Mouse (Mus musculus) brain, embryonic 18.5 days (tissue): ENCODE results near the gene Mipep.

ENCODE experiments used
- DNase-seq: peaks from one replicate; pipeline ENCODE4 v3.0.0-alpha.2; 2012; ENCODE audit warnings: low read depth, low spot score

Gene Mipep

DNA sequence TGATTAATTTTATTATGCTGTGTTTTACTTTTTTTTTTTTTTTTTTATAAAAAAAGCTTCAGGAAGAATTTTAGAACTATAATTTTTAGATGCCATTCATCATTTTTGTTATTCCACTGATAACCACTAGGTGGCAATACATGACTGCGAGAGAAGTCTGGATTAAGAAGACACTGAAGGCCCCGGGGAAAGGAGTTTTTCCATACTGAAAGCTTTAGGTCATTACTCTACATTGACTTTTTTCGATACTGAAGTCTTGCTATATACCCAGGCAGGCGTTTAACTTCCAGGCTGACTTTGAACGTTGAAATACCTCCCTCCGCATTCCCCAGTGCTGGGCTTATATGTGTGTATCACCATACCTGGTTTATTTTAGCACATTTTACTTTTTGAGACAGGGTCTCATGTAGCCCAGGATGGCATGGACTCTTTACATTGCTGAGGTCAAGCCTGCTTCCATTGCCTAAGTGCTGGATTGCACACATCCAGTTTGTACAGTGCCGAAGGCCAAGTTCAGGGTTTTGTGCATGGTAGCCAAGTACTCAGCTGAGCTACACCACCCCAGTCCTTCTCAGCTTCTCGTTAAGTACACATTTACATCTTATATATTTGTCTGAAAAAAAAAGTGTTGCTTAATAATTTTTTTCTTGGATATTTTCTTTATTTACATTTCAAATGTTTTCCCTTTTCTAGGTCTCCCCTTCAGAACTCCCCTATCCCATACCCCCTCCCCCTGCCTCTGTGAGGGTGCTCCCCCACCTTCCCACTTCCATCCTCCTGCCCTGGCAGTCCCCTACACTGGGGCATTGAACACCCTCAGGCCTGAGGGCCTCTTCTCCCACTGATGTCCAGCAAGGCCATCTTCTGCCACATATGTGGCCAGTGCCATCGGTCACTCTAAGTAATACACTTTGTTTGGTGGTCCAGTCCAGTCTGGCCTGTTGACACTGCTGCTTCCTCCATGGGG lies 15.7 kb downstream of the Mipep start:
- peak; percentile 52 for DNase-seq

DNA sequence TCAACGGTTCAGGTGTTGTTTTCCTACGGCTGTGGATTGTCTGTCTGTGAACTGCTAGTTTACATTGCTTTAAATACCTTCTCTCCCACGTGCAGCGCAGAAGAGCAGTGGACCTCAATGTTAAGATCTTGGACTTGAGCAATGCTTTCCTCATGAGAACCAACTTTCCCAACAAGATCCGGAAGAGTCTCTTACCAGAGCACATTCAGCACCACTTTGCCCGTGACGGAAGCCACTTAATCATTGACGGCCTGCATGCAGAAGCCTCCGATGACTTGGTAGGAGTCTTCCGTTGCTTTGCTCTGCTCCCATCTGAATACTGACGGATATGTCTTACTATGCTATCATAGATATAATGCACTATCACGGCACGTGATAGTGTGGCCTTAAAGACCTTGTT lies 17.7 kb downstream of the Mipep start:
- DNase-seq = no peak

DNA sequence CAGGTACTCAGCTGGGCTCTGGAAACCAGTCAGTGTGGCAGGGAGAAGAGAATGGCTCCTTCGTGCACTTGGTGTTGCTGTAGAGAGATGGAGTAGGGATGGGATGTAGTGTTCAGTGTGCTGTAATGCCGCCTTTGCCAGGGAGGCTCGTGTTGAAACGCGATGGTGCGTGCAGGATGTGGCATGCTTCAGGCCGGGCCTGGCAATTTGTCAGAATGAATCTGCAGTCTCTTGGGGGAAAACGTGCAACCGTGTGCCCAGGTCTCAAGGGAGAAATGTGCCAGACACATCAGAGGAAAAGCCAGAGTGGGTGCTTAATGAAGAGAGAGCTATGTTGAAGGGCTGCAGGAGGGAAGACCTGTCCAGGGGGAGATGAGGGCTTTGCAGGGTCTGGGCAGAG lies 20.6 kb downstream of the Mipep start:
- no peak for DNase-seq

DNA sequence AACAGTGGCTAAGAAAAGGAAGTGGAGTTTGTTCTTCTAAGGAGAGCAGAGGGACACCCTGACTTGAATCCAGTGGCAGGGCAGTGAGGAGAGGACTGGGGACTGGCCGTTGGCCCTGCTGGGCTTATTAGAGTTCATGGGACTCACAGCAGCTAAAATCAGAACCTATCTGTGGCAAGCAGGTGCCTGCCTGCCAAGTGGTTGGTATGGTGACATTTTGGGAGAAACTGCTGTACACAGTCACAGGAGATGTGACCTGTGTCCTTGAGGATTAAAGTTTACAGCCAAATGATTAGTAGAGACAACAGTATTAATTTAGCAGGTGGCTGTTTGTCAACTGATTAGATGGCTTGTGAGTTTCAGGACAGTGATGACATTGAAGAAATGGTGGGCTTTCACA lies 21.5 kb downstream of the Mipep start:
- DNase-seq = no peak

DNA sequence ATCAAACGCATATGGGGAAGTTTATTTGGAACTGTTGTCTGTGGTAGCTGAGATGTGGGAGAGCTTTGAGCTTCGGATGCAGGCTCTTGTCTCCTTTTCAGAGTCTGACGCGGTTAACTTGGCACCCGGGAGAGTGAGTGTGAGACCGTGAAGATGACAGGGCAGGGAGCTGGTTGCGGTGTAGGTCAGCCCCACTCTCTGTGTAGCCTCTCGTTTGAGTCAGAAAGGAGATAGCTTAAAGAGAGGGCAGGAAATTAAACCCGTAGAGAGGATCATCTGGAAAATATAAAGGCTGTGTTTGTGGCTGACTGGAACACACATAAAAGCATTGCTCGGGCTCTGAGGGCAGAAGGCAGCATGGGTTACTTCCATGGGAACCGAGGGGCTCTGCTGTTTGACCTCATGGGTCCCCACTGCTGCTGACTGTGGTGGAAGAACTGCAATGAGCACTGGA lies 22.5 kb downstream of the Mipep start:
- no peak for DNase-seq

DNA sequence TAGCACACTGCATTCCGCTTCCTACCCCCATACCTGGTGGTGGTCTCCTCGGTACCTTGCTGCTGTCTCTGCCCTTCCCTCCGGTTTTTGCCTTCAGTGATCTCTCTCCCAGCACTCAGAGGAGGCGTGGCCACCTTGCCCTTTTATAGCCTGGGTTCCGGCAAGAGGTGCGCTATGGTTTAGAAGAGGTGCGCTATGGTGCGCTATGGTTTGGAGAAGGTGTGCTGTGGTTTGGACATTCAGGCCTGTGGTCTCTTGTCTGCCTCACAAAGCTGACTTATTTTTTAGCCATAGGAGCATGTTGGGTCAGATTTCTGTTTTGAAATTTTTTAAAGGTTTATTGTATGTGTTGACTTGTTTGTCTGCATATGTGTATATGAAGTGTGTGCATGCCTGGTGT lies 25.5 kb downstream of the Mipep start:
- DNase-seq = no peak

DNA sequence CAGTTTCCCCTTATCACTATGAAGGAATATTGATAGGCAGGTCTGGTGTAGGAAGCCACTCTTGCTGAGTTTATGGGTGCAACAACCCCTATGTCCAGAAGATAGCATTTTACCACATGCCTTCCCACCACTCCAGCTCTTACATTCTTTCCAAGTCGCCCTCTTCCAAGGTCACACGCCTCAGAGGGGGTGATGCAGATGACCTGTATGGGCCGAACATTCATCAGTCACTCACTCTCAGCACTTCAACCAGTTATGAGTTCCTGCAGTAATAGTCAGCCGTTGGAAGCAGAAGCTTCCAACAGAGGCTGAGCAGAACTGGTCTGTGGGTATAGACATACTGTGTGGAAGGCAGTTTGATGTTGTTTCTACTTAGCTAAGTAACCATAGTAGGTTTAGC lies 27.2 kb downstream of the Mipep start:
- DNase-seq = no peak

DNA sequence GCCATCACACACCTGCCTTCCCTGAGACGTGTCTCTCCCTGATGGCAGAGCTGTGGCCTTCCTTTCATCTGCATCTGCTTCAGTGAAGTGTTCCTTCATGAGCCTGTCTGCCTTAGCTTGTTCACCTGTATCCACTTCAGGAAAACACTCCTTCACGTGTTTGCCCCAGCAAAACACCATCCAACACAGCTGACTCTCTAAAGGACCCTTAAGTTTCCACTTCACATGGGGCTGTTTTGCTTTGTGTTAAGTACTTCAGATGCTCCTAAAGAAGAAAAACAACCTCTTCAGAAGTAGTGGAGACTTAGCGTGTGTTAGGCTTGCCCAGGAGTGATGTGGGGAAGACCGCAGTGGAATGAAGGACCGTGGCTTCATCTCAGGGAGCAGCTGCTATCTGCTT lies 30.7 kb downstream of the Mipep start:
- no peak for DNase-seq

DNA sequence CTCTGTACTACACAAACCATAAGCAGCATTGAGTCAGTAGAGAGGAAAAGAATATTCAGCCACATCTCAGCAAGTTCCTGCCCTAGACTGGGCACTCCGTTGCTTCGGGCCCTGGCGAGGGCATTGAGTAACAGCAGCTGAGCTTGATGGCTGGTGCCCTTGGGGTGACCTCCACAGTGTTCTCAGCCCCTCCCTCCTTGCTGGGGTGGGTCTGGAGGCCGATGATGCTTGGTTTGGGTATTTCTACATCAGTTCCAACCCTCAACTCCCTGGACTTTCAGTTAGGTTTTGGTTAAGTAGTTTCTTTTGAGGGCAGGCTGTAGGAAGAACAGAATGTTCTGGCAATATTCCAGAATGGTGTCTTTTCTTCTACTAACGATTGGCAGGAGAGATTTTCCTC lies 33.7 kb downstream of the Mipep start:
- DNase-seq = no peak

DNA sequence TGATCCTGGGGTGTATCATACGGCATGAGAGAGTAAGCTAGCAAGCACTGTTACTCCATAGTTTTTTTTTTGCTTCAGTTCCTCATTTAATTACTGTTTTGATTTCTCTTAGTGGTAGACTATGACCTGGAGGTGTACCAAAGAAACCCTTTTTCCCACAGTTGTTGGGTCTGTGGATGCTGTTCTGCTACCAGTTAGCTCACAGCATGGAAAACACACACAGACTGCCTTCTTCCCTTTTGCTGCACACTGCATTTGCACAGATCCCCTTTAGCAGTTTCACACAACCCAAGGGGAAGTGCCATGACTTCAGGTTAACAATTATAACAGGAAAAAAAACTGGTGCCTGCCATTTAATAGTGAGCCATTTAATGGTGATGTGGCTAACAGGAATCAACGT lies 45.7 kb downstream of the Mipep start:
- no peak for DNase-seq

DNA sequence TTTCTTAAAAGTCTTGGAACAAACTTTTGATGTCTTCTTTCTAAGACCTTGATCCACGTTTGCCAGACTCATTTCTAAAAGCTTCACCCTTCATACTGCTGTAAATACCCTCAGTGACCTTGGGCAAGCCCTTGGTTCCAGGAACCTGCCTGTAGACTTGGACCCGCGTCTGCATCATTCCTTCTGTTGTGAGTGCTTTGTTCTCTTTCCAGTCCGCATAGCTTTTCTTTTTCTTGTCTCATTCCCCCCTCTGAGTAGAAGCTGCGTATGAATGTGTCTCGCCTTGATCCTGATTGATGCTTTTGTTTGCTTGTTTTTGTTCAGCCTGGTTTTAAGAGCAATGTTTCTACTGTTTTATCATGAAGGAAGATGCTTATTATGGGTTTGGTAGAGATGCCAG lies 52.3 kb downstream of the Mipep start:
- DNase-seq = no peak

DNA sequence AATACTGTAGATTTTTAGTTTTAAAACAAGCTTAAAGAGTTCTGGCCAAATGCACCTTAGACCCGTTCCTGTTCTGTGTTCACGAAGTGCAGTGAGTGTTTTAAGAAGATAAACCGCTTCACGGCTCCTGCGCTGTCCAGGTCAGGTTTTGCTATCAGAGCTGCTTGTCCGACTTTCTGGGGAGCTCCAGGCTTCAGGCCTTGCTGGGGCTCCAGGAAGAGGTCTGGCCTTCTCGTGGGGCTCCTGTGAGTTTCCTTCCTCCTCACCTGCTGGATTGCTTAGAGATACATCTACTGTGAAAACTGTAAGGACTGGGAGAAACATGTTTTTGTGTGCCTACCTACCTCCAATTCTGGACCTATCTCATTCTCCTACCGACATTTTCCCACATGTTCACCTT lies 55.3 kb downstream of the Mipep start:
- no peak for DNase-seq

DNA sequence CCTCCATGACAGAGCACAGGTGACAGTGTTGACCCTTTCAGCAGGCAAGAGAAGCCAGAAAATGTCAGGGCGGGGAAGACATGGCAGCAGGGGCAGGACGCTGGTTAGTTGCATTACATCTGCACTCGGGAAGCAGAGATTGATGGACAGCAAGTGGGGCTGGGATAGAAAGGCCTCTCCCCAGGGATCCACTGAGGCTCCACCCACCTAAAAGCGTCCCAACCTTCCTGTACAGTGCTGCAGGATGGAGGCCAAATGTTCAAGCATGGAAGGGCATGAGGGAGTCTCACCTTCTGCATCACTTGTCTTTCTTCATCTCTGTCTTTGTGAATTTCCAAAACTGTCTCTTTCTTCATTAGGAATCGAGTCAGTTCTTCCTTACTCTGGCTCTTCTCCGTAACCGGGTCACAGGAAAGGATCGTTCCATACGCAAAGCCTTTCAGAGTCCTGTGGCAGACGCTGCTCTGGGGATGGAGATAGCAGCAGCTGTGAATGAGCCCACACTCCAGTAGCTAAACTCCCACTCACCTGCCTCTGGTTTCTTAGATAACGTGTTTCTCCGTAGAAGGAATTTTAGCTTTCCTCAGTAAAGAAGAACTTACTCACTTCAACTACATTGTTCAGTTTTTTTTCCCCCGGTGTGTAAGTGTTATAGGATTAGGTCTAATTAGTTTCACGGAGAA lies 57.7 kb downstream of the Mipep start:
- DNase-seq = no peak

DNA sequence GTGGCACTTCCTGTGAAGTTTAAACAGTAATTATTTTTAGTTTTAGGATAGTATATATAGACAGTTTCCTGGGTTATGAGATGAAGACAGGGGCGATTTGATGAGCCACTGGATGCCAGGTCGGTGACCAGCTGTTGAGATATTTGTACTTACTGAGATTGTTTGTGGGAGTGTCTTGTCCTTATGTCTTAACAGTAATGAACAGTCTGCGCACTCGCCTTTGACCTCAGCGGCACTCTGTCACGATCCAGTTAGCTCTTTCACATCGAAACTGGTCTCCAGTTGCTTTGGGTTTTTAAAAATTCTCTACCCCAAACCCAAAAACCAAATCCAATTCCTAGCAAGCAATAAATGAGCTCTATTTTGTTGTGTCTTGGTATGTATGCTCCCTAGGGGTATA lies 59.2 kb downstream of the Mipep start:
- no peak for DNase-seq

DNA sequence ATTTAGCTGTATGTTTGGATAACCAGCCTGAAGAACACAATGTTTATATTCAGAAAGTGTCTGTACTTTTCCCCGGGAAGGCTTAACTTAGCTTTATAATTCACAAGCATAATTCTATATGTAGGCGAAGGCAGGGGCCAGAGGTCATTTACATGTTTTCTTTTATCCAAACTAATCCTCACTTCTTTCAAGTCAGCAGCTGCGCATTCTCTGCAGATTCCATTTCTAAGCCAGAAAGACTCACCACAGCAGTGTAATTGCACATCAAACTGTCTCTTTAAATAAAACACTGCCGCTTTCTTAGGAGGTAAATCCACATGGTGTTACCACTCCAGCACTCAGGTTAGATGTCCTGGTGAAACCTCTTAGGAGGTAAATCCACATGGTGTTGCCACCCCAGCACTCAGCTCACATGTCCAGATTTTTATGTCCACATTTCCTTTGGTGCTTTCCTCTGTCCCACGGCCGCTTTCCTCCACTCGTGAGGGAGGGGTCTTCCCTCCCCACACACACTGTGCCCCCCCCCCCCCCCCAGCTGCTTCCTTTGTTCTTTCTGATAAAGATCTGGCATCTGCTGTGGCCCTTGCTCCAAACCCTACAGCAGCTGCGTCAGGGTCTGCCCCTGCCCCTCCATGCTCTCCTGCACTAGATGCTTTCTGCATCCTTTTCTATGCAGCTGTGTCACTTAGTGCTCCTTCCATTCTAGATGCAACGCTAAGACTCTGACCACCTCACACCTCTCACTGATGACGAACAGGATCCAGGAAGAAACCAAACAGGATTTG lies 61.1 kb downstream of the Mipep start:
- no peak for DNase-seq

DNA sequence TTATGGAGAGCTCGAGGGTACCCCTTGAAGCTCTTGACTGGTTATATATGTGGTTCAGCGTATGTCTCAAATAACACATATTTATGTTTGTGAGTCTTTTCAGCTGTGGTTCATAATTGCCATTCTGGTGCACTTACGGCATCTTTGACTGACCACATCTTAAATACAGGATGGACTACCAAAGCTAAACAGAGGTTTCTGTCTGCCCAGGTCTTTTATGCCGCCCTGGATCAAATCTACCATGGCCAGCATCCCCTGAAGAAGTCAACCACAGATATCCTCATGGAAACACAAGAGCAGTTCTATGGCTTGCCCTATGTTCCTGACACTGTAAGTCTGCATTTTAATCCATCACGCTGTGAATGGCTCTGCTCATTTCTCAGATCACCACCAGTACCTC lies 61.8 kb downstream of the Mipep start:
- DNase-seq = no peak

DNA sequence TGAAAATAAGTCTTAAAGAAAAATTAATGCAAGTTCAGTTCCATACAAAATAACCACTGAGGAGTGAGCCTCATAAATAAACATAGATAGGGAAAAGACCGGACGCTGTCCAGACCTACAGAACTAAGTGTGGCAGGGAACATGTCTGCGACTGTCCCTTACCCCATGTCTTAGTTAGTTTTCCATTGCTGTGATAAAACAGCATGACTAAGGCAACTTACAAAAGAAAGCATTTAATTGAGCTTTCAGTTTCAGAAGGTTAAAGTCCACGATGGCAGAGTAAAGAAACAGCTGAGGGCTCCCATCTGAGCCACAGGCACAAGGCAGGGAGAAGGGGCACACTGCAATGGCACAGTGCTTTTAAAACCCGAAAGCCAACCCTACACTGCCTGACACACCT lies 63.8 kb downstream of the Mipep start:
- DNase-seq = no peak

DNA sequence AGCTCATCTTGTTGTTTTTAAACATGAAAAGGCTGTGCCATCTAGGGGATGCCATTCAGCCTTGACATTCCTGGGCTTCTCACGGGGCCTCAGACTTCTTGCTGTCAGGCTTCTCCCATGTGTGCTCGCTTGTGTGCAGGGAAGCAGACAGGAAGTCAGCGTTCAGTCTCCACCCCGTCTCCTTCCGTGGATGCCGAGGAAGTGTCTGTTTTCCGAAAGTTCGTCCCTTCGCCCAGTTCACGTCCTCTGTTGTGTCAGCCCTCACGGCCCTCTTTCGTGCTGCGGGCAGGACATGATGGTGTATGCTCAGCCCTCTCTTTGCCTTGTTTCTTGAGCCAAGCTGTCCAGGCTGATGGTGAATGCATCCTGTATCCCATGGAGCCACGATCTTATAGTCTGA lies 65.7 kb downstream of the Mipep start:
- DNase-seq = no peak

DNA sequence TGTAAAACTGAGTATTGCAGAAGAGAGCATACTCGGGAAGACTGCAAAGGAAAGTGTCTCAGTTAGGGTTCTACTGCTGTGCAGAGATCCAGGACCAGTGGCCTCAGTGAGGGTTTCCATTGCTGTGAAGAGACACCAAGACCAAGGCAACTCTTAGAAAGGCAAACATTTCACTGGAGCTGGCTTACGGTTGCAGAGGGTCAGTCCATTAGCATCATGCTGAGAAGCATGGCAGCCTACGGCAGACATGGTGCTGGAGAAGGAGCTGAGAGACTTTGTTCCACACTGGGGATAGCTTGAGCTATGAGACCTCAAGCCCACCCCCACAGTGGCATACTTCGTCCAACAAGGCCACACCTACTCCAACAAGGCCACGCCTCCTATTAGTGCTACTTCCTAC lies 67.3 kb downstream of the Mipep start:
- DNase-seq = no peak

DNA sequence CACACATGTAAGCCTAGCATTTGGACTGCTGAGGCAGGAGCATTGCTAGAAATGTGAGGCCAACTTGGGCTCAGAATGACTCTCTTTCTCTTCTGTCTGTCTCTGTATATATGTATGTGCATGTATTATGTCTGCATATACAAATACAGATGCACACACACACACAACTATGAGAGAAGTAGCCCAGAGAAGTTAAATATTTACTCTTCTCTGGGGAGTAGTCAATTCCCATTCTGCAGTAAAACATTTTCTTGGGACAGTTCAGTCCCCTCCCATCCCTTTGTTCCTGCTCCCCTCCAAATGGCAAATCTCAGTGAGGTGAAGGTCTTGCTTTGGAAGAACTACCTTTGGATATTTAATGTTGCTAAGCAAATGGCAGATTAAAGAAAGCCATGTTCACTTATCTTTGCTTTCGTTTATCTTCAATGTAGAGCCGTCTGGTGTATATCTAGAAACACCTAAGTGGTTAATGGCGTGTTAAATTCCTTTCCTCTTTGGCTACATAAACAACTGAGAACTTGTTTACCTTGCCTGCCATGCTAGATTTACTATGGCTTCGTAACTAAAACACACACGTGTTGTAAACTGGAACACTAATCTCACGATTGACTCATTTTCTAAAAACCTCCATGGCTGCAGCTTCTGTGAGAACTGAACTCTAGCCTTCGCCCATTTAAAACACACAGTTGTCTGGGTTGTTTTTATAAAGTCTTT lies 72.0 kb downstream of the Mipep start:
- no peak for DNase-seq

DNA sequence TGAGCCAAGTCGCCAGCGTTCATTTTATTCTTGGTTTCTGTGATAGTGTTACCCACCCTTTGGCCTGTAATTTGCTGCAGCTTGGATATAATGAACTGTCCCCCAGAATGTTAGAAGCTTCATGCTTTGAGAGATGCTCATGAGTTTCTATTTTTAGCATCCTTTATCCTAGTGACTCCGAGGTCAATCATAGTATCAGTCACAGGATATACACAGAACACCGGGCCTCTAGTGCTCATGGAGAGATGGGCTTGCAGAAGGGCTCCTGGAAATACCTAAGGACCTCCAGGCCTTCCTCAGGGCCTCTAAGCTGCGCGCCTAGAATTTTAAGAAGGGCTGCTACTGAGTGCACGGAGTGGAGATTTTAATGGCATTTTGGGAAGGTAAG lies 72.5 kb downstream of the Mipep start:
- no peak for DNase-seq

DNA sequence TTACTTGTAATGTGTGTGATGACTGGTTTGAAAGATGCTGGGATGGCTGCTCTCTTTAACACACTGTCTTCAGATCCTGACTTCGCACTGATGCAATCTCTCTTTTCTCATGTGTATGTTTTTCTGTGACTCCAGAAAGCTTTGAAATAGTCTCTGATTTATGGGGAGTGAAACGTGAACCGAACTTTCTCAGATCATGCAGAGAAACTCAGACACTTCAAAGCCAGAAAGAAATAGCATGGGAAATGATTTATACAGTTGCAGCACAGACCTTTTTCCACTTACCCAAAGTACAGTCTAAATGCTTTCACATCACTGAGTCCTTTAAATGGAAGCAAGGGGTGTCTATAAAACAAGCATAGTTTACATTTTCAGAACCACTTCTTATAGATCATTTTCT lies 79.0 kb downstream of the Mipep start:
- no peak for DNase-seq
